Mouse (Mus musculus) myocyte (in vitro differentiated cells): ENCODE data around the gene Homer2. TPM values are rescaled to one million over a fixed set of nuclear protein-coding genes. Genes with fewer than 3 reads are reported as not detected.

Source experiments
- H3K27me3 ChIP-seq: one replicate; pipeline ENCODE4 v1.6.1; 2011; ENCODE audit not compliant: control insufficient read depth, insufficient read depth, insufficient read length
- H3K36me3 ChIP-seq: one replicate; pipeline ENCODE4 v1.6.1; 2011; ENCODE audit not compliant: control insufficient read depth, insufficient read depth
- H3K4me2 ChIP-seq: one replicate; pipeline ENCODE4 v1.6.1; 2011; ENCODE audit warnings: low read depth, control low read depth
- H3K4me3 ChIP-seq: one replicate; pipeline ENCODE4 v1.5.1; 2011; ENCODE audit warnings: mild to moderate bottlenecking, control low read depth, moderate library complexity
- H3K79me2 ChIP-seq: one replicate; pipeline ENCODE4 v1.6.1; 2011; ENCODE audit not compliant: control insufficient read depth, insufficient read depth
- H3ac ChIP-seq: one replicate; pipeline ENCODE4 v1.6.1; 2011; ENCODE audit not compliant: control insufficient read depth, insufficient read length
- CEBPB ChIP-seq: IDR thresholded peaks from 2 replicates; pipeline ENCODE4 v1.6.1; 2011; ENCODE audit warnings: mild to moderate bottlenecking, moderate library complexity; ENCODE audit not compliant: poor library complexity, insufficient read depth, severe bottlenecking
- E2F4 ChIP-seq: IDR thresholded peaks from one replicate; pipeline ENCODE4 v1.6.1; 2011; ENCODE audit warnings: mild to moderate bottlenecking, control low read depth, moderate library complexity; ENCODE audit not compliant: insufficient read depth
- MAX ChIP-seq: IDR thresholded peaks from one replicate; pipeline ENCODE4 v1.6.1; 2011; ENCODE audit warnings: low read depth, mild to moderate bottlenecking, control low read depth
- MYOD1 ChIP-seq, 3 experiments: IDR thresholded peaks; one replicate each; pipeline ENCODE4 v1.6.1; 2011; ENCODE audit warnings: control low read depth in 2 of 3, low read depth in 2 of 3, mild to moderate bottlenecking in 2 of 3, moderate library complexity in 1 of 3; ENCODE audit not compliant: insufficient read length in 2 of 3, control insufficient read depth in 1 of 3
- MYOG ChIP-seq, 3 experiments: IDR thresholded peaks; one replicate each; pipeline ENCODE4 v1.6.1; 2011; ENCODE audit warnings: control low read depth in 2 of 3, low read depth in 2 of 3, mild to moderate bottlenecking in 2 of 3; ENCODE audit not compliant: insufficient read length in 2 of 3, control insufficient read depth in 1 of 3, insufficient read depth in 1 of 3
- POLR2A ChIP-seq: IDR thresholded peaks from one replicate; pipeline ENCODE4 v1.6.1; 2011; ENCODE audit warnings: low read depth, mild to moderate bottlenecking, control low read depth, moderate library complexity; ENCODE audit not compliant: insufficient read length
- POLR2AphosphoS2 ChIP-seq: IDR thresholded peaks from one replicate; pipeline ENCODE4 v1.6.1; 2011; ENCODE audit warnings: low read depth, control low read depth; ENCODE audit not compliant: insufficient read length
- REST ChIP-seq: IDR thresholded peaks from one replicate; pipeline ENCODE4 v1.6.1; 2011; ENCODE audit warnings: mild to moderate bottlenecking, control low read depth, moderate library complexity; ENCODE audit not compliant: insufficient read depth, insufficient read length
- SRF ChIP-seq: IDR thresholded peaks from one replicate; pipeline ENCODE4 v1.6.1; 2011; ENCODE audit warnings: low read depth; ENCODE audit not compliant: control insufficient read depth, insufficient read length
- TCF12 ChIP-seq: IDR thresholded peaks from one replicate; pipeline ENCODE4 v1.6.1; 2011; ENCODE audit warnings: mild to moderate bottlenecking, control low read depth; ENCODE audit not compliant: poor library complexity, insufficient read depth, severe bottlenecking
- TCF3 ChIP-seq: IDR thresholded peaks from one replicate; pipeline ENCODE4 v1.6.1; 2011; ENCODE audit warnings: low read depth, control low read depth; ENCODE audit not compliant: insufficient read length
- USF1 ChIP-seq: IDR thresholded peaks from one replicate; pipeline ENCODE4 v1.6.1; 2011; ENCODE audit warnings: low read depth, mild to moderate bottlenecking, control low read depth, moderate library complexity
- polyA plus RNA-seq: library from polyadenylated mRNA; unstranded; fragments of >200 nt; fragmentation: generic; extraction: Trizol; gene quantifications from one replicate; pipeline ENCODE4 v1.2.1, GENCODE M21; 2012; ENCODE audit warnings: missing spikeins

The Homer2 gene
- polyA plus RNA-seq, 1 experiment, result not detected

GRCm38 (mm10) chr7:81556839-81557238 lies 150.5 kb downstream of the Homer2 start:
- Histone ChIP-seq H3ac (no peak overlapping the region), H3K27me3 (peaks cover 16% of the 10 kb centered on the region), H3K79me2 (no peaks in the 10 kb centered on the region), H3K36me3 (no peaks in the 10 kb centered on the region), H3K4me2 (no peak overlapping the region), H3K4me3 (no peak overlapping the region)
- TF ChIP-seq REST (no peak), E2F4 (no peak), TCF3 (no peak), MYOD1 (IDR thresholded peaks at IDR 0.05; ENCODE audit: control insufficient read depth in 1 of 3, insufficient read length in 2 of 3, low read depth in 2 of 3) (no peak), POLR2AphosphoS2 (no peak), TCF12 (no peak), MYOG (IDR thresholded peaks at IDR 0.05; ENCODE audit: control insufficient read depth in 1 of 3, insufficient read depth in 1 of 3, insufficient read length in 2 of 3, low read depth in 2 of 3) (no peak), USF1 (no peak), CEBPB (no peak), POLR2A (no peak)

DNA sequence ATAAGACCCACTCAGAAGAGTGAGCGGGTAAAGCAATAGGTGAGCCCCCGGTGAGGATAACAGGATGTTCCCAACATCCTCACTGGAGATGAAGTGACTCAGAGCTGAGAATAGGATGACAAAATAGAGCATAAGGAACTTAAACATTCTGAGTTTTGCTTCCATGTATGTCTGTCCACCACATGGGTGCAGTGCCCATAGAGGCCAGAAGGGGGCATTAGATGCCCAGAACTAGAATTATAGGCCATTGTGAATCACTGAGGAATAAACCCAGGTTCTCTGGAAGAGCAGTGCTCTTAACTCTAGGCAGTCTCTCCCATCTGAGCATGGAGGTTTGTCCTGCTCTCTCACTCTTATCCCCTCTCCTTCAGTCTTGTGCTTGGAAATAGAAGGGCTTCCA lies 153.0 kb downstream of the Homer2 start:
- no peaks in the 10 kb centered on the region for H3K79me2 ChIP-seq
- H3K4me3 ChIP-seq, result no peak overlapping the region
- peaks cover 7% of the 10 kb centered on the region for H3K27me3 ChIP-seq
- no peak overlapping the region for H3K4me2 ChIP-seq
- H3K36me3 ChIP-seq, result no peaks in the 10 kb centered on the region
- TF ChIP-seq POLR2A (no peak), USF1 (no peak), CEBPB (no peak), TCF12 (no peak), E2F4 (no peak), TCF3 (no peak), MAX (no peak), POLR2AphosphoS2 (no peak), REST (no peak)
- H3ac ChIP-seq, result no peak overlapping the region

GRCm38 (mm10) chr7:81553589-81553988 lies 153.7 kb downstream of the Homer2 start:
- no peak for TF ChIP-seq CEBPB
- no peak for TF ChIP-seq TCF3
- no peak for TF ChIP-seq USF1
- TF ChIP-seq MYOD1 (IDR thresholded peaks at IDR 0.05; ENCODE audit: control insufficient read depth in 1 of 3, insufficient read length in 2 of 3, low read depth in 2 of 3), result no peak
- no peak for TF ChIP-seq MYOG (IDR thresholded peaks at IDR 0.05; ENCODE audit: control insufficient read depth in 1 of 3, insufficient read depth in 1 of 3, insufficient read length in 2 of 3, low read depth in 2 of 3)
- TF ChIP-seq SRF, result no peak
- TF ChIP-seq POLR2A, result no peak
- TF ChIP-seq TCF12, result no peak
- TF ChIP-seq E2F4, result no peak
- no peak for TF ChIP-seq REST
- TF ChIP-seq MAX, result no peak
- TF ChIP-seq POLR2AphosphoS2, result no peak
- H3K27me3 ChIP-seq, result peaks cover under 1% of the 10 kb centered on the region
- H3ac ChIP-seq, result no peak overlapping the region
- no peak overlapping the region for H3K4me3 ChIP-seq
- H3K79me2 ChIP-seq, result no peaks in the 10 kb centered on the region
- H3K4me2 ChIP-seq, result no peak overlapping the region
- H3K36me3 ChIP-seq, result no peaks in the 10 kb centered on the region

Other genes starting within 250 kb of the Homer2 start
- not detected for gene Ap3b2, start 213.6 kb downstream of the Homer2 start, polyA plus RNA-seq
- not detected for gene BC048679, start 209.2 kb downstream of the Homer2 start, polyA plus RNA-seq
- 4.8 TPM for gene Fsd2, start 140.6 kb downstream of the Homer2 start, polyA plus RNA-seq
- 4.0 TPM for gene Whamm, start 136.3 kb downstream of the Homer2 start, polyA plus RNA-seq
- 15.6 TPM for gene Ramac, start 55.4 kb upstream of the Homer2 start, polyA plus RNA-seq
- 28.6 TPM for gene 3110040N11Rik, start 82.0 kb upstream of the Homer2 start, polyA plus RNA-seq
- gene Btbd1, start 121.9 kb upstream of the Homer2 start, polyA plus RNA-seq, result 66.6 TPM
- not detected for gene Gm10160, start 148.3 kb upstream of the Homer2 start, polyA plus RNA-seq
- 11.4 TPM for gene Tm6sf1, start 151.5 kb upstream of the Homer2 start, polyA plus RNA-seq
- 0.06 TPM for gene Hdgfl3, start 226.9 kb upstream of the Homer2 start, polyA plus RNA-seq